Mouse (Mus musculus) neutrophil, adult 5-6 weeks (primary cell): ENCODE measurements around the gene Zfp420. TPM values are rescaled to one million over a fixed set of nuclear protein-coding genes. Genes with fewer than 3 reads are reported as not detected.
A peak's percentile ranks its signal among the peaks of the same experiment; 100 is the strongest.

Experiments
- ATAC-seq: fragments of 151-379, 151-347 bp; 2 replicates; pipeline ENCODE4 v1.8.0; 2017; ENCODE audit warnings: mild to moderate bottlenecking, moderate TSS enrichment; ENCODE audit not compliant: insufficient number of reproducible peaks, poor library complexity, low FRiP score, severe bottlenecking; ENCODE audit errors: extremely low read depth
- total RNA-seq: library from RNA; stranded (forward); fragments of 200-1000 nt; gene quantifications from 2 replicates; pipeline ENCODE4 v1.2.3, GENCODE M21; 2017

Zfp420 gene
- total RNA-seq, 1 experiment from 2014 or later: 7.8 TPM

DNA sequence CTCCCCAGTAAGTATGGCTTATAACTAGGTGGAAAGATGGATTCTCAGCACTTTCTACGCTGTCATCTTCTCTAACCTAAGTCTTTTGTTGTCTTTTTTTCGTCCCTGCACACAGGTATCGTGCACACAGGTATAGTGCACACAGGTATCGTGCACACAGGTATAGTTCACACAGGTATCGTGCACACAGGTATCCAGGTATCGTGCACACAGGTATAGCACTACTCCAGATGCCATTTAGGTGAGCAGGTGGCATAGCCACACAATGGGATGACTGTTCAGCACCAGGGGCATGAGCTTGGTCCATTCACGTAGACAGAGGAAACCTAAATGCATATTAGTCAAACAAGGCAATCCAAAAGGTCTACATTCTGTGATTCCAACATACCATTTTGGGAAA lies 30.7 kb downstream of the Zfp420 start:
- no peak for ATAC-seq

DNA sequence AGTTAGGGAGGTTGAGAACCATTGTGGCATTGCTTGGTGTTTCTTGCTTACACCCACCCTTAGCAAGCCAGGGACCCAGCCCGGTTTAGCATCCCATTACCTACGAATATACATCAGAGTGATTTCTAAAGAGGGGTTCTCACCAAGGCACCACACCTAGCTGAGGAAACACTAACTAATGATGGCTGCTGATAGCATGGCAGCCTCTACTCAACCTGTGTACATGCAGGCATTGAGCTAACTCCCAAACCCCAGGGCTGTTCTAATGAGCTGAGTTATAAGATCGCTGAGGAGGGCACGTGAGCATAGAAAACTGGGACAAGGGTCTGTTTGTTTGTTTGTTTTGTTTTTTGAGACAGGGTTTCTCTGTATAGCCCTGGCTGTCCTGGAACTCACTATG lies 33.0 kb downstream of the Zfp420 start:
- no peak for ATAC-seq

DNA sequence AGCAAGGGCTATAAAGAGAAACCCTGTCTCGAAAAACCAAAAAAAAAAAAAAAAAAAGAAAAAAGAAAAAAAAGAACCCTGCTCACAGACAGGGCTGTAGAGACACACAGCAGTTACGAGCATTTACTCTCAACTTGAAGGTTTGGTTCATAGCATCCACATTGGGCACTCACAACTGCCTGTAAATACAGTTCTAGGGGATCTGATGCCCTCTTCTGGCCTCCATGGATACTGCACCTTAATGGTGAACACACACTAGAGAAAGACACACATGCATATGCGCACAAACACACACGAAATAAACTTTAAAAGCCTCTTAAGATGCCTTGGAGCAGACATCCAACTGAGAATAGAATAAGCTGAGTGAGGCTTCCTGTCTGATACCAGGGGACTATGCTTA lies 38.6 kb downstream of the Zfp420 start:
- ATAC-seq: no peak

DNA sequence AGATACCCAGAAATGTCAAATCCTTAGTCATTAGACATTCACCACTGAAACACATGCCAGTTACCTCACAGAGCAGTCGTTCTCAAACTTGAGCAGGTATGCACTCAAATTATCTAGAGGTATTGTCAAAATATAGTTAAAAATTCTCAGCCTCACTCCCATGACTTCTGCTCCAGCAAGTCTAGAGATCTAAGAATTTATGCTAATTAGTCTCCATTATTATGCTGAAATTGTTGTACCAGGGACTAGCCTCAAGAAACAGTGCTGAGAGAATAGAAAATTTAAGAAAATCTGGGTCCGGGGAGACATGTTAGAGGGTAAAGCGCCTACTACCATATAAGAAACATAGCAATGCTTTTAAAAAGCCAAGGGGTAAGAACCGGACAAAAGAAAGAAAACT lies 44.3 kb downstream of the Zfp420 start:
- no peak for ATAC-seq

DNA sequence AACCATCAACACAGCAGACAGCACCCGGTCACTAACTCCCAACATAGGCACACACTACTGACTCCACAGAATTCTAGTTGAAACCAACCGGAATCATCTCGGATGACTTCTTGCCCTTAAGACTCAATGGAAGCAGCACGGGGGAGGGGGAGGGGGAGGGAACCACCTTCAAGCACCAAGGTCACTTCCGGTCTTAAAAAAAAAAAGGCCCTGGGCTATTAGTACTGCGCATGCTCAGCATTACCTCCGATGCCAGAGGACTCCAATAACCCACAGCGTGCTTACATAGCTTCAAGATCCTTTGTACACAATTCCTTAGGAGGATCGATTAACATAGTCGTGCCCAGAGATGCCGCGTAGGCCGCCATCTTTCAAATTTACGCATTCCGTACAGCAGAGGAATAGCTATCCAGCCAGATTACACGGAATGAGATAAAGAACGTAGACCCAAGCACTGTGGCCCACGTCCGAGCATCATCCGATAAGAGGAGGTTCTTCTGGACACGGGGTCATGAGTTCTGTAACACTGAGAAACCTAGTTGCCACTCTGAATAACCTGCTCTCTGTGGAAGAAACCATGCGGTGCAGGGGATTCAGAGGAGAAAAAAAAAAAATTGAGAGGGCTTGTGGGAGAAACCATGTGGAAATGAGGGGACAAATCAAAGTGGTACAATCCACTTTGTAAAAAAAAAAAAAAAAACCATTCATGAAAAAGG lies 46.3 kb downstream of the Zfp420 start, which contains the start of gene Zfp27:
TSS of gene Zfp27 (minus strand) at position 607 of the 716 bp plus-strand sequence.
- ATAC-seq: peak; percentile 52

DNA sequence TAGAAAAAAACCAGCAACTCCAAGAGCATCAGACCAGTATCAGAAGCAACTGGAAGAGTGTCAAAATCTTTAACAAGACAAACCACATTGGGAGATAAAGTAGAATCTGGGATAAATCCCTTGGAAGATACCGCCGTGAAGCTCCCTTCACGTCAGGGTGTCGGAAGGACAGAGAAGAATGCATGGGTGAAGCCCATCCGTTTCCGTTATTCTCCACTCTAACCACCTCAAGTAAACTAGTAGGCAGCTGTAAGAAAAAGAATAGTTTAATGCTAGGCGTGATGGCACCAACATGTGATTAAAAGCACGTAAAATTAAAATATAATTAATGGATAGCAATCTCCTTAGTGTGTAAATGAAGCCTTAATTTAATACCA lies 46.9 kb downstream of the Zfp420 start:
- no peak for ATAC-seq

DNA sequence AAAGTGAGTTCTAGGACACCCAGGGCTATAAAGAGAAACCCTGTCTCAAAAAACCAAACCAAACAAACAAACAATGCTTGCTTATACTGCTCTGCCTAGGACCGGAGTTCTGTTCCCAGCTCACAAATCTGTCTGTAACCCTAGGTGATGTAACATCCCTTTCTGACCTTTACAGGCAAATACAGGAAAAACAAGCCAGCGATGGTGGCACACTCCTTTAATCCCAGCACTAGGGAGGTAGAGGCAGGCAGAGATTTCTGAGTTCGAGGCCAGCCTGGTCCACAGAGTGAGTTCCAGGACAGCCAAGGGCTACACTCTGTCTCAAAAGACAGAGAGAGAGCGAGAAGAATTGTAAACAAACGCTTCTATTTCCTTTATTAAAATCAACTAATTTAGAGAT lies 47.4 kb downstream of the Zfp420 start:
- ATAC-seq: no peak

DNA sequence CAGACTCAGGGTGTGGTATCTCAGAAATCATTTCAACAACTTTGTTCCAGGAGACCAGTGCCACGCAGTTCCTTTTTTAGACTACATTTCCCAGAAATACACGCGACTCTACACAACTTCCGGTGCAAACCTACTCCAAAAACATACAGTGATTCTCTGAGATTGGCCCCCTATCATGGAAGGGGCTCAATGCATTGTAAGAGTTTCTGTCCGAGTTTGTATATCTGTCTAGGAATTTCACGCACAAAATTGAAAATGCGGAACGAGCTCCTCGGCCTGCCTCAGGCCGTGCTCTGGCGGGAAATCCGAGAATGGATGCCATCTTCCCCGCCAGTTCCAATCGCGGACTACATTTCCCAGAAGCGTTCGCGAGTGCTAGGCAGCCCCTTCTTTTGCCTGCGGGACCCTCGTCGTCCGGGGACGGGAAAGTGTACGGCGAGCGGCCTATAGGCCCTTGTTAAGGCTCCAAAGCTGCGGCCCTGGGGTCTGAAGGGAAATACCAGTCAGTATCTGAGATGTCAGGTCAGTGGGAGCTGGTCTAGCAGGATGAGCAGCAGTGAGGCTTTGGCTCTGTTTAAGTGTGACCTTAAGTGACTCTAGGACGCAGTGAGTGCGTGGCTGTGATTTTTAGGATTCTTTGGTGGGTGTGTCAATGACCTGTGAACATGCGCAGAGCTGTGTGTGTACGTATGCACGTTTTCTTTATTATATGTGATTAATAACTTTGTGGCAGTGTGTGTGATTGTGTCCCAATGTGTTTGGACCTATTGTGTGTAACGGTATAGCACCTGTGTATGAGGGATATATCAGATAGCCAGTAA lies 48.6 kb downstream of the Zfp420 start, which contains the start of gene Zfp383:
TSS of gene Zfp383 (plus strand) at position 94 of the 821 bp plus-strand sequence.
- peak; percentile 77 for ATAC-seq

DNA sequence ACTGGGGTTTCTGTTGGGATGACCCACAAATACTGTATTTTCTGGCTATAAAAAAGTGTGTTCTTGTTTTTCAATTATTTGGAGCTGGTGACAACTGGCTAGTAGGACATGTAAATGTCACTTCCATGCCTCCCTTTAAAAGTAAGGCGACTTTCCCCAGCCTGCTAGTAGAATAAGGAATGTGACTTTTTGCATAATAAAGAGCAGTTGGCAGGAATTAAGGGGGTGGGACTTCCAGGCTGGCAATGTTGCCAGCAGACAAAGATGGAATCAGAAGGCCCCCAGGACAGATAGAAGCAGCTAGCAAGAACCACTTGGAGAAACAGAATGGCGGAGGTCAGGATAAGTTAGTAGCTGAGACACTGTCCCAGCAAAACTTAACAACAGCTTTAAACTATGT lies 50.5 kb downstream of the Zfp420 start:
- ATAC-seq: no peak

DNA sequence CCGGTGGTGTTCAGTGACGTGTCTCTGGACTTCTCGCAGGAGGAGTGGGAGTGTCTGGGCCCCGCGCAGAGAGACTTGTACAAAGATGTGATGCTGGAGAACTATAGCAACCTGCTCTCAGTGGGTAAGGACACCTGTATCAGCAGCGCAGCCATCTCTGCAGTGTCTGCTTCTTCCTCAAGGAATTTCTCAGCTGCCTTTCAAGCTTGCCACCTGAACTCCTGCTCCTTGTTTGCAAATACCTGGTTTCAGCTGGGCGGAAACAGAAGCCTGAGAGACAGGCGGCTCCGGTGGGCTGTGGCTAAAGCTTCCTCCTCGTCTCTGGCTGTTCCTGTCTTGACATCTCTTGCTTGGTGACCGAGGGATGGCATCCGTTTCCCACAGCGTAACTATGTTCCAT lies 52.4 kb downstream of the Zfp420 start:
- no peak for ATAC-seq

DNA sequence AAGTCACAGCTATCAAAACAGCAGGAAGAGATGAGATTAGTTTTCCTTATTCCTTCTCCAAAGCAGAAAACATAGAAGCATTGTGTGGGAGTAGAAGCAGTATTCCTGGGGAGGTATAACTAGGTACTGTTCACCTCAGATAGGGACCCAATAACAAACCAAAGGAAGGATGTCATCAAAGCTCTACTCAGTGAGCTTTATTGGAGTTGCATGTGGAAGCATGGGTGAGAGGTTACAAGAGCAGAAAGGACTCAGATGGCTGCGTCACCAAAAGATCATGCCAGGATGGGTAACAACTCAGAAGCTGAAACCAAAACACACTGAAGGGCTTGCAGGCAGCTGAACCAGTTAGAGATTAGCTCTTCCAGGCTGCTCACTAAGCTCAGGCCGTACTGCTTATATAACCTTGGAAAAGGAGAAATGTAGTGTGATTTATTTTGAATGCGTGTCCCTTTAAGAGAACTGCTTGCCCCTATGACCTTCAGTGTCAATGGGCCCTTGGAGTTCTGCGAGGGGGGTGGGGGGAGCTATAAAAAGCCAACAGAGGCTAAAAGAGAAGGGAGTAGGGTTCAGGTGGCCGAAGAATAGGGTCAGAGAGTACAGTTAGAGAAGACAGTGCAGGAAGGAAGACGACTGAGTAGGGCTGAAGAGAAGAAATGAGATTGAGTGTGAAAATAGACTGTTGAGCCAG lies 57.7 kb downstream of the Zfp420 start:
- ATAC-seq: no peak

DNA sequence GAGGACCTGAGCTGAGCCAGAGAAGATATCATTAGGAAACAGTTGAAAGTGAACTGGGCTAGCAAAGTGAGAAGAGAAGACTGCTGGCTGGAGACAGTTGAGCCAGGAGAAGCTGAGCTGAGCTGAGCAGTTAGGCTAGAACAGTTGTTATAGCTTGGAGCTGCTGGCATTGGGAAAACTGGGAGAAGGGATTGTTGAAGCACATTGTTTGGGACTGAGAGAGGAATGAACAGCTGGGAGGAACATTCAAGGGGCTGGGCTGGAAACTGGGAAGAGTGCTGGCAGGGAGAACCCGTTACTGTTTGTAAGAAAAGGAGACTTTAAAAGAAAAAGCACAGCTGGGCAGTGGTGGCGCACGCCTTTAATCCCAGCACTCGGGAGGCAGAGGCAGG lies 58.3 kb downstream of the Zfp420 start:
- no peak for ATAC-seq

DNA sequence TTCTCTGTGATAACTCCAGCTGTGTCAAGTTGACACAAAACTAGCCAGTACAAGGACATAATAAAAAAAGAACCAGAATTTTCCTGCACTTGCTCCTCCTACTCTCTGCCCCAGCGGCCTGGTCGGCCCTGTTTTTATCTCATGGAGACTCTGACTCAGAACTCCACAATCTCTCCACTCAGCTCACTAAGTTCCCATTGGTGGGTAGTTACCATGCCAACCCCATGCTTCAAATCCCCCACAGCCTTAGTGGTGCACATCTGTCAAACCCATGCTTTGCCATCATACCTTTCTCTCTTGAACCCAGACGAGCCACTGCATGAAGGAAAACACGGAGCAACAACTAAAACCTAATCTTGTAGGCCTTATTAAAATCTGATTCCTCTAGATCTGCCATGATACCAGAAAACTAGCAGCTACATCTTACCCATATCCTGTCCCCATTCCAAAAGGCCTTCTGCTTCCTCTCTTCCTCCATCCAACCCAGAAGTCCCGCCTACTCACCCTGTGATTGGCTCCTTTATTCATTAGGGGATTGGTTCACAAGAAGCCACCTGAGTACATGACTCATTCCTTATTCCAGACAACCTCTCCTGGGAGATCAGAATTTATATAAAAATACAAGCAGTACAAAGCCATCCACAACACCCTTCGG lies 61.8 kb downstream of the Zfp420 start:
- no peak for ATAC-seq

DNA sequence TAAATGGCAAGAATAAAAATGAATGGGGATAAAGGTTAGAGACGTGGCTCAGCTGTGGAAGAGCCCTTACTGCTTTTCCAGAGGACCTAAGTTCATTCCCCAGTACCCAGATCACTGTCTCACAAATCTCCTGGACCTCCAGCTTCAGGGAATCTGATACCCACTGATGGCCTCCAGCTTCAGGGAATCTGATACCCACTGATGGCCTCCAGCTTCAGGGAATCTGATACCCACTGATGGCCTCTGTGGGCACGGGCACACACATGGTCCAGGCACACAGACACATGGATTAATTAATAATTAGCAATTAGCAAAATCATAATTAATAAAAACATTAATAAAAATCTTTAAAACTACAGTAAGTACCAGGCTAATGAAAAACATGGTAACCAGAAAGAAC lies 63.0 kb downstream of the Zfp420 start:
- ATAC-seq: no peak

Other genes starting within 250 kb of the Zfp420 start
- gene Catsperg2, start 132.9 kb upstream of the Zfp420 start, total RNA-seq: not detected in 2 replicates
- 22.2 and 23.5 TPM in 2 replicates for gene Zfp84, start 91.4 kb upstream of the Zfp420 start, total RNA-seq
- 0.12 and 0.58 TPM in 2 replicates for gene Zfp30, start 76.0 kb upstream of the Zfp420 start, total RNA-seq
- gene Zfp790, start 43.9 kb upstream of the Zfp420 start, total RNA-seq: 13.3 and 15.2 TPM in 2 replicates
- gene Zfp940, start 6.3 kb upstream of the Zfp420 start, total RNA-seq: 10.4 and 10.7 TPM in 2 replicates
- 9.0 and 10.8 TPM in 2 replicates for gene Zfp27, start 46.6 kb downstream of the Zfp420 start, total RNA-seq
- 2.6 and 5.1 TPM in 2 replicates for gene Zfp383, start 48.2 kb downstream of the Zfp420 start, total RNA-seq
- 7.2 and 10.9 TPM in 2 replicates for gene Zfp74, start 94.1 kb downstream of the Zfp420 start, total RNA-seq
- gene Zfp568, start 124.0 kb downstream of the Zfp420 start, total RNA-seq: 10.7 and 18.5 TPM in 2 replicates
- gene Zfp14, start 191.4 kb downstream of the Zfp420 start, total RNA-seq: 3.6 and 4.3 TPM in 2 replicates
- gene Zfp82, start 212.9 kb downstream of the Zfp420 start, total RNA-seq: 9.6 and 12.9 TPM in 2 replicates
- gene Gm26920, start 230.4 kb downstream of the Zfp420 start, total RNA-seq: not detected in 2 replicates
- gene Zfp566, start 230.5 kb downstream of the Zfp420 start, total RNA-seq: 4.9 and 5.8 TPM in 2 replicates
- 42.7 and 44.6 TPM in 2 replicates for gene Zfp260, start 234.8 kb downstream of the Zfp420 start, total RNA-seq